Mouse (Mus musculus): Measurements from ENCODE around the gene Krt35. TPM values are rescaled to one million over a fixed set of nuclear protein-coding genes. Genes with fewer than 3 reads are reported as not detected.

The Krt35 gene
- polyA plus RNA-seq, 1 experiment from 2014 or later = not detected

DNA sequence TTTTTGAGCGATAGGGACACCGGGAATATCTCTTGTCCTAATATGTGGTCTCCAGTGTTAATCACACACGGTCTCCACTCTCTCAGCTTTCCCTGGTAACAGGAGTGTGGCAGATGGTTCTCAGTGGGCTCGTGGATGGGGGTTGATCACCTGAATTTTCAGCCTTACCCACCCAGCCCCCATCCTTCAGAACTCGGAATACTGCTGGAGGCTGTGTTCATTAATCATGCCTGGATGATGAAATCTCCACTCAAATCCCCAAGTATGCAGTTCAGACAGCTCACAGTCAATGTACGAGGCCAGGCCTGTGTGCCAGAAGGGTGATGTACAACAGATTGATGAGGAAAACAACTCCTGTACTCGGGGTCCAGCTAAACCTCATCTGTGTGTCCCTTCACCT lies 28.9 kb upstream of the Krt35 start:
- Histone ChIP-seq H3K27me3 (ENCODE audit: control insufficient read depth, insufficient read depth, low read length) (peaks cover 4% of the 10 kb centered on the region; the same call in 1 of the 2 replicates), H3K4me1 (ENCODE audit: control insufficient read depth in 2 of 2, insufficient read depth in 2 of 2, low read length in 2 of 2) (peaks cover 3 to 5% of the 10 kb centered on the region in 2 experiments; a peak in 1 of 4 replicates), H3K4me2 (ENCODE audit: low read length) (no peak overlapping the region), H3K36me3 (ENCODE audit: control insufficient read depth, insufficient read depth, low read length) (no peaks in the 10 kb centered on the region), H3K9ac (ENCODE audit: low read length) (no peak overlapping the region), H3K4me3 (ENCODE audit: control insufficient read depth in 1 of 2, insufficient read depth in 1 of 2, low read depth in 1 of 2, low read length in 2 of 2) (no peak overlapping the region), H3K27ac (replicated peaks in 1 of 2; ENCODE audit: control insufficient read depth in 1 of 2, insufficient read depth in 1 of 2, low read depth in 2 of 2, low read length in 2 of 2) (no peak overlapping the region), H3K9me3 (ENCODE audit: control insufficient read depth, low read length) (no peaks in the 10 kb centered on the region)
- no peak for ATAC-seq (ENCODE audit: insufficient number of reproducible peaks, insufficient read depth, low FRiP score, low read depth)
- WGBS = 73% methylated on average over 7 of the region's 7 CpGs

DNA sequence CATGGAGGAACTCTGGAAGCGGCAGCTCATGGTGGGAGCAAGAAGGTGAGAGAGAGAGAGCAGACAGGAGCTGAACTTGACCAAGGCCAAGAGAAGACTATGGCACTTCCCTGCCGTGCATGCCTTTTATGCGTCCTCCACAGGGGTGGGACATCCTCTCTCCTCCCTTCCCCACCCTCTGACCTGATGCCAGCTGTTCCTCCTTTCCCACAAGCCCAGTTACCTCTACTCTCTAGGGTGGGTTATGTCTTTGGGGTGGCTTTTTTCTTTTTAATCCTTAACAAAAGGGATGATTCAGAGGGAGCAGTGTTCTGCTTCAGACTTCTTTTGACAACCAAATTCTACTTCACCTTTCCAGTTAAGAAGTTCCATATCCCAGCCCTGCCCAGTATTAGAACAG lies 25.4 kb upstream of the Krt35 start, which contains the start of gene Krt13:
TSS of gene Krt13 (minus strand) at position 101 of the 400 bp plus-strand sequence.
- peaks cover 3 to 5% of the 10 kb centered on the region in 2 experiments; a peak in 1 of 4 replicates for H3K4me1 ChIP-seq (ENCODE audit: control insufficient read depth in 2 of 2, insufficient read depth in 2 of 2, low read length in 2 of 2)
- 79% methylated on average over 3 of the region's 3 CpGs for WGBS
- H3K36me3 ChIP-seq (ENCODE audit: control insufficient read depth, insufficient read depth, low read length) = no peaks in the 10 kb centered on the region
- no peak within 1 kb of the TSS for H3K4me2 ChIP-seq (ENCODE audit: low read length)
- H3K27ac ChIP-seq (replicated peaks in 1 of 2; ENCODE audit: control insufficient read depth in 1 of 2, insufficient read depth in 1 of 2, low read depth in 2 of 2, low read length in 2 of 2) = no peak within 1 kb of the TSS
- no peaks in the 10 kb centered on the region for H3K9me3 ChIP-seq (ENCODE audit: control insufficient read depth, low read length)
- H3K27me3 ChIP-seq (ENCODE audit: control insufficient read depth, insufficient read depth, low read length) = peaks cover 4% of the 10 kb centered on the region; the same call in 1 of the 2 replicates
- ATAC-seq (ENCODE audit: insufficient number of reproducible peaks, insufficient read depth, low FRiP score, low read depth) = no peak
- H3K4me3 ChIP-seq (ENCODE audit: control insufficient read depth in 1 of 2, insufficient read depth in 1 of 2, low read depth in 1 of 2, low read length in 2 of 2) = no peak within 1 kb of the TSS
- H3K9ac ChIP-seq (ENCODE audit: low read length) = no peak within 1 kb of the TSS

DNA sequence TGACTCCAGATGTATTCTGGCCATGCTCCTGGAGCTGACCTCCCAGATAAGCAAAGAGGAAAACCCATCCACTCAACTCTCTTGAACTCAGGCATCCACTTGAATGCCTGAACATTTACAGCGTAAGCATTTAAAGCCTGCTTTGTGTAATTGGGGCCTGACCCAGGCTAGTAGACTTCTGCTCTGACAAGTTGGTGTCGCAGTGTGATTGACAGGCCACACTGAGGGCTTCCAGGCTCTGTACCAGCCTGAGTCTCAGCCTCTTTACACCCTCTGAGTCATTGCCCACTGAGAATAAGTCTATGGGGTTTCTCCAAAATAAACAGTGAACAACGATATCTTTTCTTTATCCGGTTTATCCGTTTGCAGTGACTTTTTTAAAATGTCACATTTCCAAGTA lies 24.3 kb upstream of the Krt35 start:
- Histone ChIP-seq H3K9me3 (ENCODE audit: control insufficient read depth, low read length) (no peaks in the 10 kb centered on the region), H3K4me1 (ENCODE audit: control insufficient read depth in 2 of 2, insufficient read depth in 2 of 2, low read length in 2 of 2) (peaks cover under 1 to 3% of the 10 kb centered on the region in 2 experiments; a peak in 1 of 4 replicates), H3K4me2 (ENCODE audit: low read length) (no peak overlapping the region), H3K27ac (replicated peaks in 1 of 2; ENCODE audit: control insufficient read depth in 1 of 2, insufficient read depth in 1 of 2, low read depth in 2 of 2, low read length in 2 of 2) (no peak overlapping the region), H3K9ac (ENCODE audit: low read length) (no peak overlapping the region), H3K27me3 (ENCODE audit: control insufficient read depth, insufficient read depth, low read length) (peaks cover 4% of the 10 kb centered on the region; the same call in 1 of the 2 replicates), H3K4me3 (ENCODE audit: control insufficient read depth in 1 of 2, insufficient read depth in 1 of 2, low read depth in 1 of 2, low read length in 2 of 2) (no peak overlapping the region), H3K36me3 (ENCODE audit: control insufficient read depth, insufficient read depth, low read length) (no peaks in the 10 kb centered on the region)
- no peak for ATAC-seq (ENCODE audit: insufficient number of reproducible peaks, insufficient read depth, low FRiP score, low read depth)
- WGBS = 36% methylated on average over 5 of the region's 5 CpGs

DNA sequence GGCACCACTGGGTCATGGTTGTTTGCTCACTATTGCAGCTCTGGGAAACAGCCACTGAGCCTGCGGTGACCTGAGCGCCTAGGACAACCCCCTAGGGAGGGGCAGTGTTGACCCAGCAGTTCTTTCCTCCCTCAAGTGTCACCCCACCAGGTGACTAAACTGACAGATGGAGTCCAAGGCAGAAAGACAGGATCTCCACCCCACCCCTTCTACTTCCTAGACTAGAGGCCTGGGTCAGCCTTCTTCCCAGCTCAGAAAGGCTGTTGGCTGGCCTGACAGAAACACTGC lies 17.6 kb upstream of the Krt35 start:
- no peaks in the 10 kb centered on the region for H3K9me3 ChIP-seq (ENCODE audit: control insufficient read depth, low read length)
- no peak overlapping the region for H3K4me2 ChIP-seq (ENCODE audit: low read length)
- H3K9ac ChIP-seq (ENCODE audit: low read length) = no peak overlapping the region
- no peak for ATAC-seq (ENCODE audit: insufficient number of reproducible peaks, insufficient read depth, low FRiP score, low read depth)
- H3K27ac ChIP-seq (replicated peaks in 1 of 2; ENCODE audit: control insufficient read depth in 1 of 2, insufficient read depth in 1 of 2, low read depth in 2 of 2, low read length in 2 of 2) = no peak overlapping the region
- WGBS = 65% methylated on average over 2 of the region's 2 CpGs
- no peak overlapping the region for H3K4me3 ChIP-seq (ENCODE audit: control insufficient read depth in 1 of 2, insufficient read depth in 1 of 2, low read depth in 1 of 2, low read length in 2 of 2)
- no peaks in the 10 kb centered on the region for H3K36me3 ChIP-seq (ENCODE audit: control insufficient read depth, insufficient read depth, low read length)
- H3K4me1 ChIP-seq (ENCODE audit: control insufficient read depth in 2 of 2, insufficient read depth in 2 of 2, low read length in 2 of 2) = no peaks in the 10 kb centered on the region
- no peaks in the 10 kb centered on the region for H3K27me3 ChIP-seq (ENCODE audit: control insufficient read depth, insufficient read depth, low read length)

DNA sequence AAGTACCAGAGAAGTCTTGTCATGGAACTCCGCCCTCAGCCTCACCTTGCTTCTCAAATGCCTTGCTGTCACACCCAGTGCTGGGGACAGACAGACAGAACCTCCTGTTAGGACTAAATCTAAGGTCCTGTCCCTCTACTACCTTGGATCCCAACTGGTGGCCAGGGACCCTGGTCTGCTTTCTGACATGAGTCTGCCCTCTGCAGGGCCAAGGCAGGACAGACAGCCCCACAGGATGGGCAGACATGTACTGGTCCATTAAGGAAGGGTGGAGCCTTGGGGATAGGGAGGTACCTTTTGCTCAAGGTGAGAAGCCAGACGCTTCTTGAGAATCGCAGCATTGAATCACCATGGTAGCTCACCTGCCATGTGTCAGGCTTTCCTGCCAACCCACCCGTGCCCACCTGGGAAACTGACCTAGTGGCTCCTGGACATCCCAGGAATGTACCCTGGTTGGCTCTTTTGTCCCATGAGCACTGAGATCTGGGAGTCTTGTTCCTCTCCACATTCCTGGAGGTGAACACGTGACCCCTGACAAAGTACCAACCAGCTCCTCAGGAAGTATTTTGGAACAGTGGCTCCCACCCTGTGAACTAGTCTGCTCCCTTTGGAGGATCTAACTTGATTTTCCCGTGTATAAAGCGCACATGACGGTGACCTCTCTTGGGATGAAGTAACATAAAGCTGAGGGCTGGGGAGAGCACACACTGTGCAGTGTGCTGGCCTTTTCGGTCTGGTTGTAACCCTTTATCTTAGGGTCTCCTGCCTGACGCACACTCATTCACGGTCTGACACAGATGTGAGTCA lies 17.1 kb upstream of the Krt35 start:
- Histone ChIP-seq H3K9me3 (ENCODE audit: control insufficient read depth, low read length) (no peaks in the 10 kb centered on the region), H3K4me2 (ENCODE audit: low read length) (no peak overlapping the region), H3K27me3 (ENCODE audit: control insufficient read depth, insufficient read depth, low read length) (no peaks in the 10 kb centered on the region), H3K27ac (replicated peaks in 1 of 2; ENCODE audit: control insufficient read depth in 1 of 2, insufficient read depth in 1 of 2, low read depth in 2 of 2, low read length in 2 of 2) (no peak overlapping the region), H3K9ac (ENCODE audit: low read length) (no peak overlapping the region), H3K4me3 (ENCODE audit: control insufficient read depth in 1 of 2, insufficient read depth in 1 of 2, low read depth in 1 of 2, low read length in 2 of 2) (no peak overlapping the region), H3K4me1 (ENCODE audit: control insufficient read depth in 2 of 2, insufficient read depth in 2 of 2, low read length in 2 of 2) (no peaks in the 10 kb centered on the region), H3K36me3 (ENCODE audit: control insufficient read depth, insufficient read depth, low read length) (no peaks in the 10 kb centered on the region)
- ATAC-seq (ENCODE audit: insufficient number of reproducible peaks, insufficient read depth, low FRiP score, low read depth) = no peak
- WGBS = 75% methylated on average over 11 of the region's 11 CpGs

DNA sequence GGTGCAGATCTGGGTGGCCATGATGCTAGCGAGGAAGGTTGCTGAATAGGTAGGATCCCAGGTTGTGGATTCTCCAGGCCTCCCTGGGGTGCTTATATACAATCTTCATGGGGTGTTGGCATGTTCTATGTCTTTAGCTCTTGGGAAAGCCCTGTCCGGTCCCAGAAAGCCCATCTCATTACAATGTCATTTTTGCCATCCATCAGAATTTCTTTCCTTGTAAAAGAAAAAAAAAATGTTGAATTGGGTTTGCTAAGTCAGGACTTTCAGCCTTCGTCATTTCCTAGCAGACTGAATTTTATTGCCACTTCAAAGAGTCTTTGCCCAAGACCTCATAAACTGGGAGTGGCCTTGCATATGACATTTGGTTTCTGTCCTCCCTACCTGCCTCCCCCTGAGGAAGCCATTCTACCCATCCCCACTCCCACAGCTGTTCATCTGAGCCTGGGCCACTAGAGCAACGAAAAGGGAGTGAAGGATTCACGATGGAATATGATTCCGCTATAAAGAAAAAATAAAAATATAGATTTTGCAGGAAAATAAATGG lies 9.6 kb upstream of the Krt35 start, which contains the start of gene Krt36:
TSS of gene Krt36 (minus strand) at position 51 of the 547 bp plus-strand sequence.
- Histone ChIP-seq H3K4me2 (ENCODE audit: low read length) (no peak within 1 kb of the TSS), H3K9ac (ENCODE audit: low read length) (no peak within 1 kb of the TSS), H3K27ac (replicated peaks in 1 of 2; ENCODE audit: control insufficient read depth in 1 of 2, insufficient read depth in 1 of 2, low read depth in 2 of 2, low read length in 2 of 2) (no peak within 1 kb of the TSS), H3K9me3 (ENCODE audit: control insufficient read depth, low read length) (no peaks in the 10 kb centered on the region), H3K27me3 (ENCODE audit: control insufficient read depth, insufficient read depth, low read length) (no peaks in the 10 kb centered on the region), H3K36me3 (ENCODE audit: control insufficient read depth, insufficient read depth, low read length) (no peaks in the 10 kb centered on the region), H3K4me1 (ENCODE audit: control insufficient read depth in 2 of 2, insufficient read depth in 2 of 2, low read length in 2 of 2) (no peaks in the 10 kb centered on the region), H3K4me3 (ENCODE audit: control insufficient read depth in 1 of 2, insufficient read depth in 1 of 2, low read depth in 1 of 2, low read length in 2 of 2) (no peak within 1 kb of the TSS)
- ATAC-seq (ENCODE audit: insufficient number of reproducible peaks, insufficient read depth, low FRiP score, low read depth) = no peak
- 86% methylated on average over 6 of the region's 6 CpGs for WGBS

DNA sequence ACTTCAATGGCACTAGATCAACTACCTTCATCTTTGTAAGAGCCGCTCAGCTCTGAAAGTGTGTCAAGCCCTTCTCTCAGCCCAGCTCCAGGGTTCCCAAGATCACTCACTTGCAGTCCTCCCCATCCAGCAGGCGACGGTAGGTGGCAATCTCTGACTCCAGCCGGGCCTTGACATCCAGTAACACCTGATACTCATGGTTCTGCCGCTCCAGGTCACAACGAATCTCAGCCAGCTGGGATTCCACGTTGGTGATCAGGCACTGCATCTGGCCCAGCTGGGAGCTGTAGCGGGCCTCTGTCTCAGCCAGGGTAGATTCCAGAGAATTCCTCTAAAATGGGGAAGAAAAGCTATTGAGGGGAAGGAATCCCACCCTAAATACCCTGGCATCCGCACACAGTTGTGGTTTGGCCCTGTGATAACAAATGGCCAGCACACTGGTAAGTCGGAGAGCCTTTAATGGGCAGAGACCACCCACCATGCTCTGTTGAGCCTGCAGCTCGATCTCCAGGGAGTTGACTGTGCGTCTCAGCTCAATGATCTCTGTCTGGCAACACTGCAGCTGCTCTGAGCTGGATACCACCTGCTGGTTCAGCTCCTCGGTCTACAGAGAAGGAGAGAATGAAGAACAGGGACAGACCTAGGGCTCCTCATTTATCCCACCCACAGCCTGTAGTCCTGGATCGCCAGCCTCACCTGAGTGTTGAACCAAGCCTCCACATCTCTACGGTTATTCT lies 6.8 kb upstream of the Krt35 start:
- no peak overlapping the region for H3K9ac ChIP-seq (ENCODE audit: low read length)
- no peaks in the 10 kb centered on the region for H3K9me3 ChIP-seq (ENCODE audit: control insufficient read depth, low read length)
- no peak overlapping the region for H3K4me2 ChIP-seq (ENCODE audit: low read length)
- H3K4me3 ChIP-seq (ENCODE audit: control insufficient read depth in 1 of 2, insufficient read depth in 1 of 2, low read depth in 1 of 2, low read length in 2 of 2) = no peak overlapping the region
- no peaks in the 10 kb centered on the region for H3K27me3 ChIP-seq (ENCODE audit: control insufficient read depth, insufficient read depth, low read length)
- no peaks in the 10 kb centered on the region for H3K36me3 ChIP-seq (ENCODE audit: control insufficient read depth, insufficient read depth, low read length)
- ATAC-seq (ENCODE audit: insufficient number of reproducible peaks, insufficient read depth, low FRiP score, low read depth) = no peak
- no peak overlapping the region for H3K27ac ChIP-seq (replicated peaks in 1 of 2; ENCODE audit: control insufficient read depth in 1 of 2, insufficient read depth in 1 of 2, low read depth in 2 of 2, low read length in 2 of 2)
- no peaks in the 10 kb centered on the region for H3K4me1 ChIP-seq (ENCODE audit: control insufficient read depth in 2 of 2, insufficient read depth in 2 of 2, low read length in 2 of 2)
- 44% methylated on average over 15 of the region's 15 CpGs for WGBS
